ENCODE assay signal across 8 mouse cellular contexts in the genomic region with DNA sequence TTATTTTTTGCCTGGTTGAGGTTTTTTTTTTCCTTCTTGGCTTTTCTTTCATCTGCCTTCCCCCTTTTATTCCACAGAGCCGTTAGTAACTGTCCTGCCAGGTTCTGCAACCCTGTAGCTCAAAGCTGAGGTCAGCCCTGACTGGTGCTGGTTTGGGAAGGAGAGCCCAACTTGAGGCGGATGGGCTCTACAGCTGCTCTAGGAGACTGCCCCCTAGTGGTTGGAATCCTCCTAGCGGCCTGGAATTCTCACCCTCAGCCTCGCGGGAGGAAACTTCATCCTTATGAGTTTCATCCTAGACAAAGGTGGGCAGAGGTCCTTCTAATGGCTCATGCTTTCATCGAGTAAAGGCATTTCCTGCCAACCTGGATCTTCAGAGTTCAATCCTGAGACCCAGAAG. TPM values are rescaled to one million over a fixed set of nuclear protein-coding genes. Genes with fewer than 3 reads are reported as not detected.
DNase-seq lines count a peak whose midpoint lies in the region; ATAC-seq and TF ChIP-seq lines count a peak whose summit lies in the region.

No protein-coding gene starts in this region.

- peak; percentile 72 for TF ChIP-seq CTCF in left cerebral cortex, adult 2 months (IDR thresholded peaks at IDR 0.05)
- peak; percentile 95 for TF ChIP-seq CTCF in testis, adult 2 months (IDR thresholded peaks at IDR 0.05; ENCODE audit: control insufficient read depth, insufficient read depth, insufficient replicate concordance, low read depth, low read length)

- intact Hi-C loops in left cerebral cortex, adult 2 months (cut with DNase I) = loop anchor here (1.0 kb wide), 1 partner anchor 70 kb away; no protein-coding TSS in a partner anchor

- H3K27ac ChIP-seq in heart, embryonic 11.5 days (ENCODE audit: low read depth, low read length) = no peak overlapping the region
- no peak overlapping the region for H3K27ac ChIP-seq in left cerebral cortex, adult 2 months
- H3K27ac ChIP-seq in testis, adult 2 months (ENCODE audit: control insufficient read depth, insufficient read depth, low read depth, low read length) = no peak overlapping the region

- TF ChIP-seq POLR2A in testis, adult 2 months (IDR thresholded peaks at IDR 0.05; ENCODE audit: control insufficient read depth, low read depth, low read length) = no peak

- H3K4me3 ChIP-seq in heart, embryonic 11.5 days (ENCODE audit: low read depth, low read length) = no peak overlapping the region
- no peak overlapping the region for H3K4me3 ChIP-seq in left cerebral cortex, adult 2 months
- H3K4me3 ChIP-seq in testis, adult 2 months (ENCODE audit: control insufficient read depth, low read depth, low read length) = peak overlapping the region; percentile 74

- no peaks in the 10 kb centered on the region for H3K27me3 ChIP-seq in heart, embryonic 11.5 days (ENCODE audit: control insufficient read depth, insufficient read depth, low read length)
- no peaks in the 10 kb centered on the region for H3K27me3 ChIP-seq in testis, adult 2 months (ENCODE audit: control insufficient read depth, insufficient read depth, low read length)

- no peaks in the 10 kb centered on the region for H3K9me3 ChIP-seq in heart, embryonic 11.5 days (replicated peaks; ENCODE audit: control insufficient read depth, low read length)

- no peak overlapping the region for H3K9ac ChIP-seq in heart, embryonic 11.5 days (ENCODE audit: low read depth, low read length)

- 36% methylated on average over 6 of the region's 6 CpGs for WGBS in heart, embryonic 11.5 days (ENCODE audit: insufficient replicate concordance)

- peak; percentile 96 for DNase-seq in heart, adult 11 months
- DNase-seq in T-cell, adult 2 months (ENCODE audit: low spot score) = peak; percentile 62
- DNase-seq in cerebellum, adult 9-11 months = peak; percentile 20
- peak; percentile 50 to 69 for DNase-seq in heart, adult 9 months (ENCODE audit: low spot score in 2 of 2)
- peak; percentile 39 to 61 for DNase-seq in left cerebral cortex, adult 2 months (ENCODE audit: extremely low spot score in 1 of 2, low spot score in 2 of 2)

- no peak overlapping the region for H3K4me2 ChIP-seq in heart, embryonic 11.5 days

- no peak for ATAC-seq in heart, embryonic 11.5 days (replicated peaks; ENCODE audit: insufficient number of reproducible peaks, low FRiP score, low TSS enrichment)
- 0 out of 2 replicates have a peak, but pooled peaks have one; percentile 54 for ATAC-seq in monocyte, adult 5-6 weeks (replicated peaks; ENCODE audit: insufficient number of reproducible peaks, low FRiP score, low TSS enrichment, poor library complexity, severe bottlenecking)

- H3K36me3 ChIP-seq in heart, embryonic 11.5 days (ENCODE audit: control insufficient read depth, insufficient read depth, low read length) = no peaks in the 10 kb centered on the region
- H3K36me3 ChIP-seq in testis, adult 2 months (ENCODE audit: control insufficient read depth, insufficient read depth, low read length) = no peaks in the 10 kb centered on the region

- no peaks in the 10 kb centered on the region for H3K4me1 ChIP-seq in heart, embryonic 11.5 days (ENCODE audit: control insufficient read depth, insufficient read depth, low read length)
- peaks cover 6% of the 10 kb centered on the region for H3K4me1 ChIP-seq in testis, adult 2 months (ENCODE audit: control insufficient read depth, insufficient read depth, low read length)

RNA-seq across cellular contexts. Expression of gene Tmsb10, which starts 51.5 kb away (rescaled TPM):
- 1,975 and 2,031 TPM in 2 replicates for polyA plus RNA-seq in heart, embryonic 11.5 days (2014; fragmentation: Nextera tagmentation; extraction: Ambion mirVana)
- total RNA-seq in left cerebral cortex, adult 2 months (2021) = 100 to 1,000 TPM; 429 to 476 TPM
- 1,040 to 2,074 TPM (median 1,179 TPM) in 3 replicates for total RNA-seq in monocyte, adult 5-6 weeks (2017)
- polyA plus RNA-seq in testis, adult 2 months (2012; rRNA removed) = 1,023 and 1,270 TPM in 2 replicates

Comparison
In these comparisons a context has a peak if more than half of its experiments do, and no peak if none do; other contexts are left out.
1. DNase-seq: peak in every context shown above with its lines; median percentile 96 in heart, adult 11 months; 62 in T-cell, adult 2 months; 60 in heart, adult 9 months; 50 in left cerebral cortex, adult 2 months; 20 in cerebellum, adult 9-11 months.